Mouse (Mus musculus): ENCODE results near the gene Tshz2. TPM values are rescaled to one million over a fixed set of nuclear protein-coding genes. Genes with fewer than 3 reads are reported as not detected.

Tshz2 gene
- polyA plus RNA-seq, 1 experiment = 42.6 TPM

- peak; percentile 60 for DNase-seq (ENCODE audit: low read depth)
These were observed 364.6 kb downstream of the Tshz2 start for GRCm38 (mm10) chr2:169997276-169998049.

GRCm38 (mm10) chr2:169998878-169999337 is 366.1 kb downstream of the Tshz2 start:
- peak; percentile 88 for DNase-seq (ENCODE audit: low read depth)

More at GRCm38 (mm10) chr2:169997276-169998049, 364.6 kb downstream of the Tshz2 start:
- TF ChIP-seq POLR2A (IDR thresholded peaks at IDR 0.05; ENCODE audit: borderline replicate concordance, extremely low read depth, insufficient read depth, insufficient read length, poor library complexity, severe bottlenecking) = no peak
- TF ChIP-seq CTCF (IDR thresholded peaks at IDR 0.05; ENCODE audit: borderline replicate concordance, extremely low read depth, insufficient read depth, insufficient read length) = no peak

GRCm38 (mm10) chr2:170002594-170003504 is 370.0 kb downstream of the Tshz2 start:
- TF ChIP-seq CTCF (IDR thresholded peaks at IDR 0.05; ENCODE audit: borderline replicate concordance, extremely low read depth, insufficient read depth, insufficient read length) (no peak), POLR2A (IDR thresholded peaks at IDR 0.05; ENCODE audit: borderline replicate concordance, extremely low read depth, insufficient read depth, insufficient read length, poor library complexity, severe bottlenecking) (no peak)
- DNase-seq (ENCODE audit: low read depth) = peak; percentile 69

More at GRCm38 (mm10) chr2:169998878-169999337, 366.1 kb downstream of the Tshz2 start:
- TF ChIP-seq CTCF (IDR thresholded peaks at IDR 0.05; ENCODE audit: borderline replicate concordance, extremely low read depth, insufficient read depth, insufficient read length) = no peak
- TF ChIP-seq POLR2A (IDR thresholded peaks at IDR 0.05; ENCODE audit: borderline replicate concordance, extremely low read depth, insufficient read depth, insufficient read length, poor library complexity, severe bottlenecking) = no peak

GRCm38 (mm10) chr2:170003666-170004065 is 370.9 kb downstream of the Tshz2 start:
- TF ChIP-seq POLR2A (IDR thresholded peaks at IDR 0.05; ENCODE audit: borderline replicate concordance, extremely low read depth, insufficient read depth, insufficient read length, poor library complexity, severe bottlenecking) = no peak
- no peak for TF ChIP-seq CTCF (IDR thresholded peaks at IDR 0.05; ENCODE audit: borderline replicate concordance, extremely low read depth, insufficient read depth, insufficient read length)
- peak; percentile 62 for DNase-seq (ENCODE audit: low read depth)

- TF ChIP-seq POLR2A (IDR thresholded peaks at IDR 0.05; ENCODE audit: borderline replicate concordance, extremely low read depth, insufficient read depth, insufficient read length, poor library complexity, severe bottlenecking) (no peak), CTCF (IDR thresholded peaks at IDR 0.05; ENCODE audit: borderline replicate concordance, extremely low read depth, insufficient read depth, insufficient read length) (no peak)
- no peak for DNase-seq (ENCODE audit: low read depth)
These were observed 374.0 kb downstream of the Tshz2 start for GRCm38 (mm10) chr2:170006829-170007228.

- DNase-seq (ENCODE audit: low read depth) = no peak
- no peak for TF ChIP-seq POLR2A (IDR thresholded peaks at IDR 0.05; ENCODE audit: borderline replicate concordance, extremely low read depth, insufficient read depth, insufficient read length, poor library complexity, severe bottlenecking)
- no peak for TF ChIP-seq CTCF (IDR thresholded peaks at IDR 0.05; ENCODE audit: borderline replicate concordance, extremely low read depth, insufficient read depth, insufficient read length)
These were observed 374.7 kb downstream of the Tshz2 start for GRCm38 (mm10) chr2:170007426-170007958.

GRCm38 (mm10) chr2:170009729-170010128 is 376.9 kb downstream of the Tshz2 start:
- TF ChIP-seq POLR2A (IDR thresholded peaks at IDR 0.05; ENCODE audit: borderline replicate concordance, extremely low read depth, insufficient read depth, insufficient read length, poor library complexity, severe bottlenecking) (no peak), CTCF (IDR thresholded peaks at IDR 0.05; ENCODE audit: borderline replicate concordance, extremely low read depth, insufficient read depth, insufficient read length) (peak; percentile 29; the same call in 1 of the 2 replicates)
- DNase-seq (ENCODE audit: low read depth) = peak; percentile 82

- peak; percentile 45 for DNase-seq (ENCODE audit: low read depth)
- TF ChIP-seq CTCF (IDR thresholded peaks at IDR 0.05; ENCODE audit: borderline replicate concordance, extremely low read depth, insufficient read depth, insufficient read length) (no peak), POLR2A (IDR thresholded peaks at IDR 0.05; ENCODE audit: borderline replicate concordance, extremely low read depth, insufficient read depth, insufficient read length, poor library complexity, severe bottlenecking) (no peak)
These were observed 379.0 kb downstream of the Tshz2 start for GRCm38 (mm10) chr2:170011858-170012257.

GRCm38 (mm10) chr2:170017302-170017701 is 384.5 kb downstream of the Tshz2 start:
- no peak for TF ChIP-seq CTCF (IDR thresholded peaks at IDR 0.05; ENCODE audit: borderline replicate concordance, extremely low read depth, insufficient read depth, insufficient read length)
- no peak for TF ChIP-seq POLR2A (IDR thresholded peaks at IDR 0.05; ENCODE audit: borderline replicate concordance, extremely low read depth, insufficient read depth, insufficient read length, poor library complexity, severe bottlenecking)
- DNase-seq (ENCODE audit: low read depth) = peak; percentile 49

GRCm38 (mm10) chr2:170017926-170018325 is 385.1 kb downstream of the Tshz2 start:
- no peak for DNase-seq (ENCODE audit: low read depth)
- TF ChIP-seq CTCF (IDR thresholded peaks at IDR 0.05; ENCODE audit: borderline replicate concordance, extremely low read depth, insufficient read depth, insufficient read length) = no peak
- TF ChIP-seq POLR2A (IDR thresholded peaks at IDR 0.05; ENCODE audit: borderline replicate concordance, extremely low read depth, insufficient read depth, insufficient read length, poor library complexity, severe bottlenecking) = no peak

GRCm38 (mm10) chr2:170022953-170023352 is 390.1 kb downstream of the Tshz2 start:
- no peak for TF ChIP-seq POLR2A (IDR thresholded peaks at IDR 0.05; ENCODE audit: borderline replicate concordance, extremely low read depth, insufficient read depth, insufficient read length, poor library complexity, severe bottlenecking)
- TF ChIP-seq CTCF (IDR thresholded peaks at IDR 0.05; ENCODE audit: borderline replicate concordance, extremely low read depth, insufficient read depth, insufficient read length) = no peak
- DNase-seq (ENCODE audit: low read depth) = peak; percentile 27
